Mouse (Mus musculus) liver, embryonic 12.5 days (tissue): ENCODE results near the gene Tmem207. TPM values are rescaled to one million over a fixed set of nuclear protein-coding genes. Genes with fewer than 3 reads are reported as not detected.

ENCODE experiments used
- ATAC-seq: fragments of 200-750 bp; cut with Nextera tagmentation; 2 replicates; pipeline ENCODE4 v1.8.0; 2017; ENCODE audit warnings: moderate number of reproducible peaks, mild to moderate bottlenecking, moderate library complexity
- H3K27ac ChIP-seq: fragments of 300-500 bp; sonication (generic); 2 replicates; pipeline ENCODE4 v1.5.1; 2016; ENCODE audit warnings: mild to moderate bottlenecking
- H3K27me3 ChIP-seq: fragments of 300-500 bp; sonication (generic); replicated peaks from 2 replicates; pipeline ENCODE4 v1.6.1; 2016; ENCODE audit warnings: mild to moderate bottlenecking, moderate library complexity
- H3K36me3 ChIP-seq: fragments of 300-500 bp; sonication (generic); 2 replicates; pipeline ENCODE4 v1.6.1; 2016; ENCODE audit warnings: mild to moderate bottlenecking, moderate library complexity
- H3K4me1 ChIP-seq: fragments of 300-500 bp; sonication (generic); 2 replicates; pipeline ENCODE4 v1.6.1; 2016
- H3K4me2 ChIP-seq: fragments of 300-500 bp; sonication (generic); 2 replicates; pipeline ENCODE4 v1.6.1; 2016; ENCODE audit warnings: mild to moderate bottlenecking, moderate library complexity
- H3K4me3 ChIP-seq: fragments of 300-500 bp; sonication (generic); 2 replicates; pipeline ENCODE4 v1.5.1; 2016; ENCODE audit warnings: mild to moderate bottlenecking, moderate library complexity
- H3K9ac ChIP-seq: fragments of 300-500 bp; sonication (generic); 2 replicates; pipeline ENCODE4 v1.6.1; 2016; ENCODE audit warnings: mild to moderate bottlenecking, moderate library complexity
- H3K9me3 ChIP-seq: fragments of 300-500 bp; sonication (generic); replicated peaks from 2 replicates; pipeline ENCODE4 v1.6.1; 2016; ENCODE audit warnings: mild to moderate bottlenecking, moderate library complexity
- WGBS: fragments of 180-500 bp; shearing (Covaris S2); methylation state at CpG from one replicate; pipeline ENCODE4 v1.1.7; 2016; ENCODE audit not compliant: insufficient replicate concordance; 5-methylcytosine and 5-hydroxymethylcytosine counted together
- polyA plus RNA-seq: library from polyadenylated mRNA; unstranded; fragments of >200 nt; fragmentation: Nextera tagmentation; extraction: Ambion mirVana; gene quantifications from 2 replicates; pipeline ENCODE4 v1.2.1, GENCODE M21; 2016

Tmem207 gene
- polyA plus RNA-seq: not detected in 2 replicates

DNA sequence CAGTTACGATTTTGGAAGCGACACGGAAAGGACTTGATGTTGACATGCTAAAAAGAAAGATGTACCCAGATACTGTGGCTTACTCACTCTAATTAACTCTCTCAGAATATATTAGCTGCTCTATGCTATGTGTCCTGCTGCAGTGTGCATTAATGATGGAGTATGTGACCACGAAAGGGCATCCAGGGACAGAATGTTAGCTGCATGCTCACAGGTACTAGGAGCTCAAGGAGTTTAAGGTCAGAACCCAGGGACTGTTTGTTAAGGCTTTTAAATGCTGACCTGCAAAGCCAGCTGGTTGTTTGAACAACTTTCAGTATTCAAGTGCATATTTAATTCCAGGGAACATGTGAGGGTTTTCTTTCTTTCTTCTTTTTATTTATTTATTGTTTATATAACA, at the start of gene Tmem207:
Gene Tmem207 (minus strand): TSS at position 101 of the 400 bp plus-strand sequence.
- H3K9me3 ChIP-seq: no peaks in the 10 kb centered on the region
- H3K4me2 ChIP-seq: no peak within 1 kb of the TSS
- H3K9ac ChIP-seq: no peak within 1 kb of the TSS
- no peaks in the 10 kb centered on the region for H3K4me1 ChIP-seq
- 77% methylated on average over 4 of the region's 4 CpGs for WGBS
- no peaks in the 10 kb centered on the region for H3K27me3 ChIP-seq
- no peaks in the 10 kb centered on the region for H3K36me3 ChIP-seq
- no peak within 1 kb of the TSS for H3K4me3 ChIP-seq
- ATAC-seq: no peak
- H3K27ac ChIP-seq: no peak within 1 kb of the TSS

DNA sequence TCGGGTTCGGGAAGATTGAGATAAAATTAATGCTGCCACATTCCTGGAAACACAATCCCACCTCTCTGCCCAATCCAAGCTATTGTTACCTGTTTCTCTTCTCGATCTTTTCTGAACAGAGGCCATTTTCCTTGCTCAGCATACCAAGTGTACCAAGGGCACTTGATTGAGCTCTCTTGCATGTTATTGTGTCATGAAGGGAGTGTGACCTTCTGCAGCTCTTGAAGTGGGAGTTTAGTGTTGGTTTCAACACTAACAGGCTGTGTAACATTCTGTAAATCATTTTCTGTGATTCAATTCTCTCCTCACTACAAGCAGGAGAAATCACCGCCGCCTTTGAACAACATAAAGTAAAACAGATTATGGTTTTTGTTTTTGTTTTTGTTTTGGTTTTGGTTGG, 47.6 kb upstream of the Tmem207 start:
- Histone ChIP-seq H3K4me2 (no peak overlapping the region), H3K9ac (no peak overlapping the region), H3K27me3 (no peaks in the 10 kb centered on the region), H3K9me3 (no peaks in the 10 kb centered on the region), H3K36me3 (no peaks in the 10 kb centered on the region), H3K27ac (no peak overlapping the region), H3K4me1 (no peaks in the 10 kb centered on the region), H3K4me3 (no peak overlapping the region)
- ATAC-seq: no peak
- 70% methylated on average over 5 of the region's 5 CpGs for WGBS

DNA sequence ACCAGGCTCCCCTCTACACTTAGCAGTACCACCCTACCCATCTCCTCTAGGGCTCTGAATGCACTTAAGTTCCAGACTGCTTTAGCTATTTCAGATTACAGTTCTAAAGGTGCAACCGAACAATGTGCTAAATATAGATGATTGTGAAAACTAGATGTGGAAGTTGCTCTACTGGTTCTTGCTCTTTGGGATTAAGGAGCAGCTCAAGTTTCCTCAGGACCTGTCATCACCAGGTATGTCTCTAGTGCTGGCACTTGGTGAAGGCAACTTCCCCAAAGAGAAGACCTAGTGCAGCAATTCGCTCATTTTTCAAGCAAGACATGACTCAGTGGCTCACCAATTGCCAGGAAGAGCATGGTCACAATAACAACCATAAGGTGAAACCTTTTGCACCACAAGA, 45.3 kb upstream of the Tmem207 start:
- WGBS: 58% methylated on average over 2 of the region's 2 CpGs
- no peaks in the 10 kb centered on the region for H3K27me3 ChIP-seq
- H3K9ac ChIP-seq: no peak overlapping the region
- no peak overlapping the region for H3K27ac ChIP-seq
- no peak for ATAC-seq
- H3K36me3 ChIP-seq: no peaks in the 10 kb centered on the region
- no peaks in the 10 kb centered on the region for H3K9me3 ChIP-seq
- no peak overlapping the region for H3K4me3 ChIP-seq
- no peaks in the 10 kb centered on the region for H3K4me1 ChIP-seq
- H3K4me2 ChIP-seq: no peak overlapping the region

DNA sequence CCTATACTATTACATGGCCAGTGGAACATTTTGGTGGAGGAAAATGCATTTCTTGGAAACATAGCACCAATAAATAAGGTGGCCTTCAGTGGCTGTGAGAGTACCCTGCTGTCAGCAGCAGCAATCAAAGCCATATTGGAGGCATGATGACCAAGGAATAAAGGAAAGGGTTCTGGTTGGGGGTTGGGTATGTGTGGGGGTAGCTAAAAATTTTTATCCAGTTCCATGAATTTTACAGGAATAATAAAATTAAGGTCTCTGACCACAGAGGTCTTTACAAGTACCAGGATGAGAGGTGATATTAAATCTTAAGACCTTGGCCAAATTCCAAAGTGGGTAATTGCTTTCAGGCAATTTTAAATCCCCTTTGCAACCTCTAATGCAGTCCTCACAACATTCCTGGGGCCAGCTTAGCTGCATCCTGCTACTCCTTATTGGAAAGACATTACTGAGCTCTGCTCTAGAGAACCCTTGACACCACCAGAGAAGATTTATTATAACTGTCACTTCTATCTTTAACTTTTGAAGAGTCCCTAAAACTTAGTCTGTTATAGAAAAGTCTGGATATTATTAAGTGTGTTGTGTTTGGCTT, 42.9 kb upstream of the Tmem207 start:
- no peaks in the 10 kb centered on the region for H3K27me3 ChIP-seq
- no peak overlapping the region for H3K27ac ChIP-seq
- no peak overlapping the region for H3K4me3 ChIP-seq
- no peaks in the 10 kb centered on the region for H3K36me3 ChIP-seq
- no peaks in the 10 kb centered on the region for H3K4me1 ChIP-seq
- no peak overlapping the region for H3K4me2 ChIP-seq
- no peak for ATAC-seq
- no peaks in the 10 kb centered on the region for H3K9me3 ChIP-seq
- no peak overlapping the region for H3K9ac ChIP-seq

DNA sequence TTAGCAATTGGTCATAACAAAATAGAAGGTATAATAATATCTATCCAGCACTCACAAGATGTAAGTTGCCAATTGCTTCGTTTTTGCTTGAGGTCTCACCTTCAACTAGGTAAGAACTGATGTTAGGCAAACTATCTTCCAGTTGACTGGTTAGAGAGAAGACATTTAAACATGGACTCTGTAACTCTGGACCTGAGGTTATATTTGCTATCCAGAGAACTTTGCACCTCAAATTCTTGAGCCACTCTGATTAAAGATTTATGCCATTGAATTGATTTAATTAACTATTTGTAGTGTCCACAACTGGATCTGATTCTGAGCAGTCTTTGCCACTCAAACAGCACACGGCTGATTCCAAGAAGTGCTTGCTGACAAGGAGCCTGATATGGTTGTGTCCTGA, 36.2 kb upstream of the Tmem207 start:
- no peak for ATAC-seq
- H3K27me3 ChIP-seq: no peaks in the 10 kb centered on the region
- 54% methylated on average over 2 of the region's 2 CpGs for WGBS

DNA sequence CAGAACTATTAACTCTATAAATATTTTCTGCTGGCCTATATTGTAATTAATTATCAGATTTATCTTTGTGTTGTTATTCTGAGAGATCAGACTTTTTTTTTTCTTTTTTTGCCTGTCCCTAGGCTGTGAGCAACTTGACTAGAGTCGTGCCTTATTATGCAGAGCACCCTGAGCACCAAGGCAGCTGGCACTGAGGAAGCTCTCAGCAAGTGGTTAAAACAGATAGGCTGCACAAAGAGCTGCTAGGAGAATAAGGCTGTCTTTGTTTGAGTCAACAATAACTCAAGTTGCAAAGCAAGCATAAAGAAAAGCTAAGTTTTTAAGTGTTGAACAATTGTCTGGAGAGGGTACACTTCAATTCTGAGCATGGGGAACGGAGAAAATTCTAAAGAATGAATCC, 35.2 kb upstream of the Tmem207 start:
- WGBS: 29% methylated on average over 2 of the region's 2 CpGs
- Histone ChIP-seq H3K4me1 (no peaks in the 10 kb centered on the region), H3K9ac (no peak overlapping the region), H3K4me2 (no peak overlapping the region), H3K27ac (no peak overlapping the region), H3K36me3 (no peaks in the 10 kb centered on the region), H3K27me3 (no peaks in the 10 kb centered on the region), H3K9me3 (no peaks in the 10 kb centered on the region), H3K4me3 (no peak overlapping the region)
- no peak for ATAC-seq

More for the DNA sequence above, 36.2 kb upstream of the Tmem207 start:
- H3K4me1 ChIP-seq: no peaks in the 10 kb centered on the region
- H3K36me3 ChIP-seq: no peaks in the 10 kb centered on the region
- H3K9me3 ChIP-seq: no peaks in the 10 kb centered on the region
- no peak overlapping the region for H3K9ac ChIP-seq
- H3K4me2 ChIP-seq: no peak overlapping the region
- H3K27ac ChIP-seq: no peak overlapping the region
- H3K4me3 ChIP-seq: no peak overlapping the region

DNA sequence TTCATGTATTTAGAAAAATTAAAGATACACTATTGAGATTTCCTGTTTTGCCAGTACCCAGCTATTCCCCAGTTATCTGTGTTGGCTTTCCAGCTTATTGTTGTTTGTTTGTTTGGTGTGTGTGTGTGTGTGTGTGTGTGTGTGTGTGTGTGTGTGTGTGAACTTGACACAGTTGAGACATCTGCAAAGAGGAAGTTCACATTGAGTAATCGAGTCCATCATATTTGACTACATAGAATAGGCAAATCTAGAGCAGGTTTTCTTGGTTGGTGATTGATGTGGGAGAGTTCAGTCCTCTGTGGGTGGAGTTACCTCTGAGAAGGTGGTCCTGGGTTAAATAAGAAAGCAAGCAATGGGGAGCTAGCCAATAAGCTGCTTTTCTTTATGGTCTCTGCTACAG, 32.2 kb upstream of the Tmem207 start:
- Histone ChIP-seq H3K36me3 (no peaks in the 10 kb centered on the region), H3K9me3 (no peaks in the 10 kb centered on the region), H3K4me1 (no peaks in the 10 kb centered on the region), H3K27ac (no peak overlapping the region), H3K4me3 (no peak overlapping the region), H3K27me3 (no peaks in the 10 kb centered on the region), H3K9ac (no peak overlapping the region), H3K4me2 (no peak overlapping the region)
- WGBS: 60% methylated on average over 1 of the region's 1 CpGs
- no peak for ATAC-seq

DNA sequence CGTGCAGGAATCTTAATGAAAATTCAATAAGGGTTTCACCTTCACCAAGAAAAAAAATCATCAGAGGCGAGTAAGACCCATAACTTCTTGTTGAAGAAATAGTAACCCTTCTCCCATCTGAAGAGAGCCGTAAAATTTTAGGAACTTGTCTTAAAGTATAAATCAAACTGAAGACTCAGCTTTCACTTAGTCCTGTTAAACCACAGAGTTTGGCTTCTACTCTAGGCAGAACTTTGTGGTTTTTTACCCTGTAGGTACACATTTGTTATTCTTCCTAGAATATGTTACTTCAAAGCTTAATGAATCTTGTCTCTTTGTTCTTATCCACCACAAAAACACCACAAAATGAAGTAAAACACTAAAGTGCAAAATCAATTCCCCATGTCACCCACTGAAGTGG, 25.7 kb upstream of the Tmem207 start:
- no peak overlapping the region for H3K4me3 ChIP-seq
- no peaks in the 10 kb centered on the region for H3K27me3 ChIP-seq
- no peaks in the 10 kb centered on the region for H3K9me3 ChIP-seq
- no peaks in the 10 kb centered on the region for H3K36me3 ChIP-seq
- 53% methylated on average over 3 of the region's 3 CpGs for WGBS
- no peak overlapping the region for H3K4me2 ChIP-seq
- H3K4me1 ChIP-seq: no peaks in the 10 kb centered on the region
- ATAC-seq: no peak
- H3K9ac ChIP-seq: no peak overlapping the region
- no peak overlapping the region for H3K27ac ChIP-seq

DNA sequence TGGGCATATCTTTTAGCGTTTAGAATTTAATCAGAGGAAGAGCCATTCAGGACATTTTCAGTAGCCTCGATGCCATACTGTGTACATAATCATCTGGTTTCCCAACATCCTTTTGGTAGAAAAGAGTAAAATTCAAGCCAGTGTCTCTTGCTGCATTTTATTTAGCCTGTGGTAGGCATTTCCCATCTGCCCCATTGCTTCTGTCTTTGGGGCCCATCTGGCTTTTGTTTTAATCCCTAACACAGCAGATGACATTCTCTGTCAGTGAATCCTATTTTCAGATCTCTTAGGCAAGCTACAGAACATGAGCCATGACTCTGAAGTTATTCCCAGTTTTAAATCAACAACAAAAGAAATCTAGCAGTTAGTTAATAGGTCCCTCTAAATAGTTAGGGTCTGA, 22.7 kb upstream of the Tmem207 start:
- WGBS: 71% methylated on average over 2 of the region's 2 CpGs
- Histone ChIP-seq H3K27me3 (no peaks in the 10 kb centered on the region), H3K4me2 (no peak overlapping the region), H3K4me1 (no peaks in the 10 kb centered on the region), H3K9ac (no peak overlapping the region), H3K4me3 (no peak overlapping the region), H3K36me3 (no peaks in the 10 kb centered on the region), H3K9me3 (no peaks in the 10 kb centered on the region), H3K27ac (no peak overlapping the region)
- no peak for ATAC-seq

DNA sequence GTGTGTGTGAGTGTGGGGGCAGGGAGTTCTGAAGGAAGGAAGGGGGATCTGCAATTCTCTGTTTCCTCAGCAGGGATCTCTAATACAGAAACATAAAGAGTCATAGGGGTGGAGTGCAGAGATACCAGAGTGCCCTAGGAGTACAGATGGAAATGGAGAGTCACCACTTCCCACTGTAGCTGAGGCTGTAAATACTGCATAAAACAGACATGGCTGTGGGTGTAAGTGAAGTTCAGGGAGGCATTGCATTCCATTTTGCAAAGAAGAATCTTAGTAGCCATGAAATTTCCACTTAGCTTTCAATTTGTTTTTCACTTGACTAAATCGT, 20.3 kb upstream of the Tmem207 start:
- Histone ChIP-seq H3K9me3 (no peaks in the 10 kb centered on the region), H3K4me2 (no peak overlapping the region), H3K9ac (no peak overlapping the region), H3K4me3 (no peak overlapping the region), H3K36me3 (no peaks in the 10 kb centered on the region), H3K27me3 (no peaks in the 10 kb centered on the region), H3K27ac (no peak overlapping the region), H3K4me1 (no peaks in the 10 kb centered on the region)
- no peak for ATAC-seq
- 85% methylated on average over 1 of the region's 1 CpGs for WGBS

DNA sequence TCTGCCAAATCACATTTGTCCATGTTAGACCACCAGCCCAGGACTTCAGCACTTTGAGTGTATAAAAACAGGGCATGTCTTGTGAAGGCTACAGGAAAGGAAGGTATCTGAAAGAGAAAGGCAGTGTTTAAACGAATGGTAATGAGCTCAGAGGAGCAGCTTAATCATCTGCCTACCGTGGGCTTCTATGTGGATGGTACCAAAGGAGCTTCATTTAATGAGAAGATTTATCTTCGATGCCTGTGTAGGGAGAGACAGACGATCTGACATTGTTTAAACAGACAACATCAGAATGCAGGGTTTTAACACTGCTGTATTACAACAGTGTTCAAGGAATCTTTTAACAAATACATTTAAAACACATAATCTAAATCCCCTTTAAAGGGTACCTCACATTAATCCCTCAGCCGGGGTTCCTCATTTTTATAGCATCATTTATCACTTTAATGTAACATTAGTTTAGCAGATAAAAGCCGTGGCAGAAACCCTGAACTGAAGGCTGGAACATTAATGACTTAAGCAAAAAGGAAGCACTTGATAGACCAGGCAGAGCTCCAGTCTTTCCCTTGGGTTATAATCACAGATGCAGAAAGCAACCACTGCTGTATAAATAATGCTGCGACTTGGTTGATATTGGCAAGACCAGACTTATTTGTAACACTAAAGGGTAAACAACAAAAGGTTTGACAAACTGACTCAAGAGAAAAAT, 19.8 kb upstream of the Tmem207 start:
- ATAC-seq: no peak
- Histone ChIP-seq H3K4me3 (no peak overlapping the region), H3K27ac (no peak overlapping the region), H3K4me2 (no peak overlapping the region), H3K4me1 (no peaks in the 10 kb centered on the region), H3K9ac (no peak overlapping the region), H3K27me3 (no peaks in the 10 kb centered on the region), H3K36me3 (no peaks in the 10 kb centered on the region), H3K9me3 (no peaks in the 10 kb centered on the region)
- WGBS: 39% methylated on average over 7 of the region's 7 CpGs

DNA sequence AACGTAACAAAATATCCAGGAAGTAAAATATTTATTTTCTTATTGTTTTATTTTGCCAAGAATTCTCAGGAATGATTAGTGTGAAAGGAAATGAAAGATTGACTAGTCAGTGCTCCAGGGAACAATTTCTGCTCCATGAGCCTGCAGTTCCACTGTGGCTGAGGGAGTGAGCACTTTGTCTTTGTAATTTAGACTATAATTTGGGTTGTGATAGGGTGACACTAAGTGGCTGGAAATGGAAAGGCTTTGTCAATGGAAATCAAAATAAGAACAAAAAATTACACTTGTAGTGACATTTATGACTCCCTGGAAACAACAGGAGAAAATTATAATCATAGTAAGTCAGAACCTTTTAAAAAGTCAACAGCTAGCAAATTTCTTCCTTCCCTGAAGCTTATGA, 5.7 kb upstream of the Tmem207 start:
- 71% methylated on average over 1 of the region's 1 CpGs for WGBS
- Histone ChIP-seq H3K9me3 (no peaks in the 10 kb centered on the region), H3K4me3 (no peak overlapping the region), H3K36me3 (no peaks in the 10 kb centered on the region), H3K27ac (no peak overlapping the region), H3K4me2 (no peak overlapping the region), H3K9ac (no peak overlapping the region), H3K27me3 (no peaks in the 10 kb centered on the region), H3K4me1 (no peaks in the 10 kb centered on the region)
- no peak for ATAC-seq

DNA sequence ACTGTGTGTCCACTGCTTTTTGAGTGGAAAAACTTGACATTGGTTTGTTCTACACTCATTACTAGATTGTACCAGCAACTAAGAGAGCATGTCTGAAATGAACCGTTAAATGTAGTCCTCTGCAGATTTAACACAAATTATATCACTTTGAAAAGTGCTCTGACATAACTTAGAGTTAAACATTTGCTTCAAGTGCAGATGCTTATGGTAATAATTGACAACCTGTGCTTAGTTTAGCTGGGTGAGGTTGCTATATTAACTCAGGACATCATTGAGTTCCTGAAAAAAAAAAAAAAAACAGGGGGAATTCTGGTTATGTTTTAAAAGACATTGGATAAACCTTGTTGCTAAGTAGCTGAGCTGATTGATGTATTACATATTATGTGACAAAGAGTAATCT, 3.9 kb upstream of the Tmem207 start:
- 82% methylated on average over 1 of the region's 1 CpGs for WGBS

More for the DNA sequence above, 3.9 kb upstream of the Tmem207 start:
- H3K27me3 ChIP-seq: no peaks in the 10 kb centered on the region
- H3K4me1 ChIP-seq: no peaks in the 10 kb centered on the region
- H3K9me3 ChIP-seq: no peaks in the 10 kb centered on the region
- ATAC-seq: no peak
- H3K4me3 ChIP-seq: no peak overlapping the region
- no peaks in the 10 kb centered on the region for H3K36me3 ChIP-seq
- H3K9ac ChIP-seq: no peak overlapping the region
- no peak overlapping the region for H3K4me2 ChIP-seq
- no peak overlapping the region for H3K27ac ChIP-seq
